Mouse (Mus musculus): ENCODE data around the gene Zfp619.
"Not testable (repeated sequence)": the region's sequence is repeated elsewhere in the genome, so short reads cannot be mapped to it uniquely, and the experiment has no call there.

Zfp619 gene

GRCm38 (mm10) chr7:39589044-39589443 is 71.5 kb downstream of the Zfp619 start:
- DNase-seq (ENCODE audit: extremely low spot score) = not testable (repeated sequence)

All from embryo, embryonic 9.5 days (tissue).